In the genomic region with DNA sequence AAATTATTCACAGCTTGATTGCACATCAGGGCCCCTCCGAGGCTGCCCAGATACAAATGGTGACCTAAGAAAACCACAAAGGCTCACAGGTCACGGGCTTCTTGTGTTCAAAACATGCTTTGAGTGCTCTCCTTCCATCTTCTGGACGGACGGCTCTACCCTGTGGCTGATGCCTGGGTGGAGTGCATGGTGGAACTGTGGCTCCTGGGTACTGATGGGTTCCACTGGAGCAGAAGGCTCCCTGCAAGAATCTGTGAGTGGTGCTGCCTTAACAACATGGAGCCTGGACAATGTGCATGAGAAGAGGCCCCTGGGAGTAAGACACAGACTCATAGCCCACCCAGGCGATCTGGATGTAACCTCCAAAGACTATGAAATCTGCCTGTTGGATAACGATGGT, we compare ENCODE assay signal across 34 mouse cellular contexts. TPM values are rescaled to one million over a fixed set of nuclear protein-coding genes. Genes with fewer than 3 reads are reported as not detected.
"Had no signal": no experiment of that assay in that cellular context is flagged by ENCODE, and none has a peak within 500 bp of the region (broad histone marks: within the 10 kb centered on the region; RNA-seq: fewer than 3 reads in every experiment).

No protein-coding gene starts in this region.

- H3K9me3 ChIP-seq: limb, embryonic 10.5 days; limb, embryonic 12.5 days; limb, embryonic 13.5 days; limb, embryonic 15.5 days; liver, embryonic 12.5 days; liver, embryonic 13.5 days; liver, embryonic 15.5 days; lung, embryonic 15.5 days; megakaryocyte, embryonic 14.5 days; midbrain, embryonic 10.5 days; midbrain, embryonic 12.5 days; midbrain, embryonic 13.5 days; midbrain, embryonic 15.5 days; neural tube, embryonic 12.5 days had no signal

- H3K36me3 ChIP-seq: limb, embryonic 10.5 days; limb, embryonic 12.5 days; limb, embryonic 13.5 days; limb, embryonic 15.5 days; liver, embryonic 12.5 days; liver, embryonic 13.5 days; liver, embryonic 15.5 days; lung, embryonic 15.5 days; midbrain, embryonic 10.5 days; midbrain, embryonic 12.5 days; midbrain, embryonic 13.5 days; midbrain, embryonic 15.5 days; neural tube, embryonic 12.5 days had no signal

- DNase-seq: left cerebral cortex, postnatal 4 days; liver; liver, embryonic 13.5 days; liver, postnatal 0 days; lung, adult 18-20 months; lung, adult 2 months; lung, embryonic 14.5 days; lung, postnatal 10 days; lung, postnatal 14 days; lung, postnatal 36 days; lung, postnatal 4 days; midbrain, embryonic 14.5 days had no signal

- H3K4me2 ChIP-seq: limb, embryonic 12.5 days; limb, embryonic 13.5 days; limb, embryonic 15.5 days; liver, embryonic 11.5 days; liver, embryonic 12.5 days; liver, embryonic 13.5 days; liver, embryonic 15.5 days; lung, embryonic 14.5 days; lung, embryonic 15.5 days; midbrain, embryonic 11.5 days; midbrain, embryonic 12.5 days; midbrain, embryonic 13.5 days; midbrain, embryonic 15.5 days; neural tube, embryonic 12.5 days had no signal

- H3K9ac ChIP-seq: limb, embryonic 12.5 days; limb, embryonic 13.5 days; limb, embryonic 15.5 days; liver, embryonic 12.5 days; liver, embryonic 13.5 days; liver, embryonic 14.5 days; liver, embryonic 15.5 days; liver, postnatal 0 days; lung, embryonic 14.5 days; lung, embryonic 15.5 days; midbrain, embryonic 12.5 days; midbrain, embryonic 13.5 days; midbrain, embryonic 15.5 days; neural tube, embryonic 12.5 days had no signal

- H3K27ac ChIP-seq: limb, embryonic 10.5 days; limb, embryonic 12.5 days; limb, embryonic 13.5 days; limb, embryonic 15.5 days; liver, embryonic 12.5 days; liver, embryonic 13.5 days; liver, embryonic 14.5 days; liver, embryonic 15.5 days; lung, embryonic 15.5 days; macrophage; midbrain, embryonic 10.5 days; midbrain, embryonic 12.5 days; midbrain, embryonic 13.5 days; midbrain, embryonic 15.5 days; neural tube, embryonic 12.5 days had no signal

- H3K4me1 ChIP-seq: liver, embryonic 12.5 days; liver, embryonic 15.5 days; midbrain, embryonic 10.5 days; midbrain, embryonic 12.5 days; midbrain, embryonic 13.5 days; midbrain, embryonic 15.5 days; neural tube, embryonic 12.5 days had no signal

- H3K27me3 ChIP-seq: limb, embryonic 12.5 days; limb, embryonic 13.5 days; limb, embryonic 15.5 days; liver, embryonic 12.5 days; liver, embryonic 13.5 days; liver, embryonic 15.5 days; lung, embryonic 15.5 days; midbrain, embryonic 12.5 days; midbrain, embryonic 13.5 days; midbrain, embryonic 15.5 days; neural tube, embryonic 12.5 days had no signal

- H3K4me3 ChIP-seq: limb, embryonic 10.5 days; limb, embryonic 12.5 days; limb, embryonic 13.5 days; limb, embryonic 15.5 days; liver, embryonic 12.5 days; liver, embryonic 13.5 days; liver, embryonic 15.5 days; lung, embryonic 15.5 days; megakaryocyte, embryonic 14.5 days; midbrain, embryonic 10.5 days; midbrain, embryonic 12.5 days; midbrain, embryonic 13.5 days; midbrain, embryonic 15.5 days; myocyte; neural tube, embryonic 12.5 days had no signal

RNA-seq across cellular contexts. Expression of gene Hsf2bp, which starts 59.6 kb away (rescaled TPM):
- total RNA-seq: megakaryocyte progenitor cell, adult 5-6 weeks; megakaryocyte, adult 5-6 weeks; megakaryocyte-erythroid progenitor cell, adult 5-6 weeks; monocyte, adult 5-6 weeks had no signal
- polyA plus RNA-seq: macrophage had no signal
